Mouse (Mus musculus): Measurements from ENCODE around the gene Cnot6l. TPM values are rescaled to one million over a fixed set of nuclear protein-coding genes. Genes with fewer than 3 reads are reported as not detected.

The Cnot6l gene
- total RNA-seq, 2 experiments from 2014 or later, result 70.7 to 77.9 TPM

DNA sequence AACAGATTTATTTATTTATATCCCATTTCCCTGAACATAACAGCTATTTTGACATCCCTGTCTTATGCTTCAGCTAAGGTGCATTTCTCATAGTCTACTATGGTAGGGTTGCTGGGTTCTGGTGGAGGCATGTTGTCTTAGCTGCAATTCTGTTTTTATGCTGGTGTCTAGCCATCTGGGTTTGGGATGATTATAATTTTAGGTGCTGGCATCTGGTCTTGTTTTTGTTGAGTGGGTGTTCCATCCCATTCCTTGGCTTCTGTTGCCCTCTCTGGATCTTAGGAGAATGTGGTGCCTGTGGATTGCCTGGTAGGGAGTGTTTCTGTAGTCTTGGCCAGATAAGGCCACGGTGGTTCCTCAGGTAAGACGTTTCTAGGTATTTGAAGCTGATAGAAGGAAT, 134.2 kb downstream of the Cnot6l start:
- Histone ChIP-seq H3K4me3 (no peak overlapping the region), H3K27ac (peak overlapping the region; percentile 65)
- no peak; the same call in 1 of the 2 replicates for TF ChIP-seq CTCF (conservative IDR thresholded peaks at IDR 0.05)
- DNase-seq (ENCODE audit: low spot score in 2 of 2), result peak; percentile 37 to 60

Other genes starting within 250 kb of the Cnot6l start
- gene Cxcl13, start 207.2 kb downstream of the Cnot6l start, total RNA-seq (2021), result not detected
- gene Mrpl1, start 45.3 kb upstream of the Cnot6l start, total RNA-seq (2021), result 10 to 100 TPM; 15.8 to 17.4 TPM
- 10 to 100 TPM; 11.6 to 12.4 TPM for gene Fras1, start 209.8 kb upstream of the Cnot6l start, total RNA-seq (2021)